Mouse (Mus musculus): ENCODE data around the gene Adipor1.
A peak's percentile ranks its signal among the peaks of the same experiment; 100 is the strongest.
"Not testable (repeated sequence)": the region's sequence is repeated elsewhere in the genome, so short reads cannot be mapped to it uniquely, and the experiment has no call there.

Gene Adipor1

DNA sequence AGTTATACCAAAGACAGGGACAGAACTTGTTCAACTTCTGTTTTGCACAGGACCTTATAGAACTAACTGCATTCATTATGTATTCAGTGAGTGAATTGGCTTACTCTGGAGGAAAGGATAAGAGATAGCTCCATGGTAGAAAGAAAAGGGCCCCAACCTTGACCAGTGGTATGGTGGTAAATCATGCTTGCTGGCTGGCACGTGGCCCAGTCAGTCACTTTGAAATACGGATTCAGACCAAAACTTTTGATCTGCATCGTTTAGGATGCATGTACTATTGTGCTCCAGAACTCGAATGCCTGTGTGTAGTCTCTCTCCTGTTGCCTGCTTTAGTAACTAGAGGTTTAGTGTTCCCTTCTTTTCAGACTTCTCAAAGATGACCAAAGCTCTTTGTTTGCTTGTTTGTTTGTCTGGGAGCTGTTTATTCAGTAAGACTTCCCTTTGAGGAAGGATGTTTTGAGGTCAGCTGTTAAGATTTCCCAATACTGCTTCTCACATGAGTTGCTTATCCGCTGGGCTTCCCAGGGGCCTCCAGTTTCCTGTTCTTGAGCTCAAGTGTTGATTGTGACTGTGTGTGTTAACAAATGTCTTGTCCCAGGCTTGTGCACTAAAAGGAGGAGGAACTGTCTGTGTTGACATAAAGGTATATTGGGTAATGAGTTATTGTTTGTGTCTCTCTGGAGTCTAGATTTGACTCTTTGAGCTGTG lies 4.7 kb downstream of the Adipor1 start:
- DNase-seq (ENCODE audit: low spot score in 2 of 2), result no peak

DNA sequence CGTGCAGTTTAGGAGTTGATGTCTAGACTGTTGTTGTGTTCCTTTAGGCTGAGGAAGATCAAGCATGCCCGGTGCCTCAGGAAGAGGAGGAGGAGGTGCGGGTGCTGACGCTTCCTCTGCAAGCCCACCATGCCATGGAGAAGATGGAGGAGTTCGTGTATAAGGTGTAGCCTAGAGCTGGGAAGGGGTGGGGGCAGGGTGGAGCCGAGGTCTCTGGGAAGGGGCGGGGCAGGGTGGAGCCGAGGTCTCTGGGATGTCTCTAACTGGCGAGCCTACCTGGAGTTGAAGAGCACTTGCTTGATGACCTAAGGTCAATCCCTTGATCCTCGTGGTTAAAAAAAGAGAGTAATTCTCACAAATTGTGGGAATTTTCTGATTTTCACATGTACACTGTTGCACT lies 8.7 kb downstream of the Adipor1 start:
- DNase-seq (ENCODE audit: low spot score in 2 of 2), result no peak

DNA sequence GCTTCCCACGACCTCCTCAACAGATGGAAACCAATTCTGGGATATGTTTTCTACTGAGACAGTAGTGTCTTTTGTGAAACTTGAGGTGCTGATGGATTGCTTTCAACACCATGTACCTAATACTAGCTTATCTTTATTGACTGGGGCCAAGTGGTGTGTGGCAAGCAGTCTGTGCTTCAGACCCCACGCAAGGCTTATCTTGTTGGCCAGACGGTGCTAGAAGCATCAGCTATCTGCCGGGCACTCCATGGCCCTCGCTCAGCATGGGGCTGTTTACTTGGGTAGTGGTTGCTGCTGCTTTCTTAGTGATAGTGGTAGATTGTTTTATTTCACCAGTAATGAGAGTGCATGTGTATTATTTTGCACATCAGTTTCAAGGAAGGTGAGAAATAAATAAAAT lies 11.1 kb downstream of the Adipor1 start:
- DNase-seq (ENCODE audit: low spot score in 2 of 2), result no peak

DNA sequence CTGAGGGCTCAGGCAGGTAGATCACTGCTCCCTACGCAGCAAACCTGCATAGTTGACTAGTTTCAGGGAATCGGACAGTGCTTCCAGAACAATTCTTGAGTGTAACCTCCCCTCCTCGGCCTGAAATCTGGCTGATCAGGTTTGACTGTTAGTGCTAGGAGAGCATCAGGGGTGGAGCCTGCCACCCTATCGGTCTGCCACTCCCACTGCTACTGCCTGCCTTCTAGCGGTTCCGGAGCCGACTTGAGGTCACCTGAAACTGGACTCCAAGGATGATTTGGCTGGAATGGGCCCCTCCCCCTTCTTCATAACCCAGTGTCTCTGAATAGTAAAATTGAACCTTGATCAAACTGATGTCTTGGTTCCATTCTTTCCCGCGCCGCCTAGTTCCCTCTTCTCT lies 17.8 kb downstream of the Adipor1 start:
- no peak for DNase-seq (ENCODE audit: low spot score in 2 of 2)

DNA sequence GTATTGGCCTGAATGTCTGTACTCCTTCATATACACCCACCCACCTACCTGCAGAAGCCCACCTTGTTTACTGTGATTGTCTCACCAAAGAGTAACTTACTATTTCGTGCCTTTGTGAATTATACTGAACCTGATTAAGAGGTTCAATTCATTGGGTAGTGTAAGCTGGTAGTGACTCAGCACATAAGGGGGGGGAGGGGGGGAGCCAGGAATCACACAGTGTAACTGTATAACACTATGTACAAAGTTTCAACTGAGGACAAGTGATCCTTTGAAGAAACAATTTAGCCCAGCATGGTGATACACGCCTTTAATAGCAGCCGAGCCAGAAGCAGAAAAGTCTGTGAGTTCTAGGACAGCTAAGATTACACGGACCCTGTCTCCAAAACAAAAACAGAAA lies 18.3 kb downstream of the Adipor1 start:
- DNase-seq (ENCODE audit: low spot score in 2 of 2), result no peak

DNA sequence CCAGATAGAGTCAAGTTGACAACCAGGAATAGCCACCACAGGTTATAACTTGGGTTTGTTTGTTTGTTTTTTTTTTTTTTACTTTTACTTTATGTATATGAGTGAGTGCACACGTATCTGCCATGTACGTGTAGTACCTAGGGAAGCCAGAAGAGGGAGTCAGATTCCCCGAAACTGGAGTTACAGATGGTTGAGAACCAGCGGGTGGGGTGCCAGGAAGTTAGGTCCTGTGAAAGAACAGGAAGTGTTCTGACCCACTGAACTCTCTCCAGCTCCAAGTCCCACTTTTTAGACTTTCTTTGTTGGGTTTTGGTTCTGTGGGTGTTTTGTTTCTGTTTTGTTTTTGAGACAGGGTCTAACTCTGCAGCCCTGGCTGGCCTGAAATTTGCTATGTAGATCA lies 20.2 kb downstream of the Adipor1 start:
- no peak for DNase-seq (ENCODE audit: low spot score in 2 of 2)

DNA sequence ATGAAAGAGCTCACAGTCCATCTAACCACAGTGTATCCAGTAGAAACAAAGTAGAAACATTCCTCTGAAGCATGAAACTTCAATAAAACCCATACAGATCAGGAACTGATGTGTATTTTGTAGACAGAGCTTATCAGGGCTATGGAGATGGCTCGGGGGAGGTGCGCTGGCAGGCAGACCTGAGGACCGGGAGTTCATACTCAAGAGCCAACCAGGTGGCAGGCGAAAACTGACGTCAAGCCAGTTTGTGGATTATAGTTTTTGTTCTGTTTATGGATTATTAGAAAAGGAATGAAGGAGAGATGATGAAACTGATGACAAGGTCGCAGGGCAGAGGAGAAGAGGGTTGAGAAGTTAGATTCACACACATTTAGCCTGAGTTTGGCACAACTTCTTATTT lies 25.3 kb downstream of the Adipor1 start:
- no peak for DNase-seq (ENCODE audit: low spot score in 2 of 2)

DNA sequence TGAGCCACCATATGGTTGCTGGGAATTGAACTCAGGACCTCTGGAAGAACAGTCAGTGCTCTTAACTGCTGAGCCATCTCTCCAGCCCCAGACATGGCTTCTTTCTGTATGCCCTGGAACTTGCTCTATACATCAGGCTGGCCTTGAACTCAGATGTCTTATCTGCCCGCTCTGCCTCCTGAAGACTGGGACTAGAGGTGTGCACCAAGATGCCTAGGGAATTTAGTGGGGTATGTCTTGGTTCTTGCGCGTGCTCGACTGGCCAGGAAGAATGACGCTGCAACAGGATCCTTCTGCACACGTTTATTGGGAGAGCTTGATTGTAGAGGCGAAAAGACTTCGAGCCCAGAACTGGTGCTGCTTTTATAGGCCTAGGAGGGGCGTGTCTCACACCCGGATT lies 26.6 kb downstream of the Adipor1 start:
- not testable (repeated sequence) for DNase-seq (ENCODE audit: low spot score in 2 of 2)

DNA sequence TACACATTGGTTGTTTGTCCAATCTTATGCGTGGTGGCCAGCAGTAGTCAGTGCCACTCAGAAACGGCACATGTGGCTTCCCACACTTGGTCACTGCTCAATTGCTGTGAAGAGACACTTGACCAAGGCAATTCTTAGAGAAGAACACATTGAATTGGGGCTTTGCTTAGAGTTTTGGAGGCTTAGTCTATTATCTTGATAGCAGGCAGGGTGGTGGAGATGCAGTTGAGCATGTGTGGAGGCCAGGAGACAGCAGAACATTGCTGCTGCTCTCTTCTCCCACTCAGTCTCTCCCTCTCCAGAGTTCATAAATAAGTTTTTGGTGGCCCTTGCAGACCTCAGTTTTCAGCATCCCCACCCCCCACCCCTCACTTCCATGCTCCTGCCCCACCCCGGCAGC lies 27.2 kb downstream of the Adipor1 start:
- DNase-seq (ENCODE audit: low spot score in 2 of 2), result no peak

DNA sequence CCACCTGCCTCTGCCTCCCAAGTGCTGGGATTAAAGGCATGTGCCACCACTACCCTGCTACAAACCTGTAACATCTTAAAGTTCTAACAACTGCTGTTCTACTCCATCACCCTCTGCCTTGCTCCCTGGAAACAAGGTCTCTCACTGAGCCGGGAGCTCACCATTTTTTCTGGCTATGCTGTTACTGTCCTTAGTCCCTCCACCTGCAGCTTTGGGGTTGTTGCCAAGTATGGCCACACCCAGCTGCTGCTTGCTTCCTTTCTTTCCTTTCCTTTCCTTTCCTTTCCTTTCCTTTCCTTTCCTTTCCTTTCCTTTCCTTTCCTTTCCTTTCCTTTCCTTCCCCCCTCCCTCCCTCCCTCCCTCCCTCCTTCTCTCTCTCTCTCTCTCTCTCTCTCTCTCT lies 28.1 kb downstream of the Adipor1 start:
- DNase-seq (ENCODE audit: low spot score in 2 of 2), result not testable (repeated sequence)

DNA sequence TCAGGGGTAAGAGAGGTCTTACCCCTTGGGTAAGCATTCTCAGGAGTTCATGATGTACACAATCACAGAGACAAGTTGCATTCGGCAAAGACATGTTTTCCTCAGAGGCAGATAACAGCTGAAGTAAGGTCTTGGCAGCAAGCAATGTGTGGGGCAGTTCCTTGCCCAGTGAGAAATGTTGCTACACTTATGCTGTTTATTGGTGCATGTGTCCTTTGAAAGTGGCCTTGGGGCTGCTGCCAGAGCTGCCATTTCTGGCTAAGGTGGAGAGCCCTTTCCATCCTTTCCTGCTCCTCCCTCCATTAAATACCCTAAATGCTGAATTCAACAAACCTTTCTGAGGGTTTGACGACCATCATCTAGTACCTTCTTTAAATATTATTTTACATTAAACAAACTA lies 30.2 kb downstream of the Adipor1 start:
- no peak for DNase-seq (ENCODE audit: low spot score in 2 of 2)

DNA sequence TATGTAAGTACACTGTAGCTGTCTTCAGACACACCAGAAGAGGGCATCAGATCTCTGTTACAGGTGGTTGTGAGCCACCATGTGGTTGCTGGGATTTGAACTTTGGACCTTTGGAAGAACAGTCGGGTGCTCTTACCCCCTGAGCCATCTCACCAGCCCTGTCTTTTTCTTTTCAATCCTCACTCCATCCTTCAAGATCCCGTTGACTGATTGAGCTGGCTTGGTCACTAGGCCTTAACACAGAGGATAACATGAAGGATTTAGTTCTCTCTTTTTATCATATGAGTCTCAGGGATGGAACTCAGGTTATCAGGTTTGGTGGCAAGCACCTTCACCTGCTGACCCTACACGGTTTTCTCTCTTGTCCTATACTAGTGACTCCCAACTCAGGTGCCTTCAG lies 33.4 kb downstream of the Adipor1 start:
- not testable (repeated sequence) for DNase-seq (ENCODE audit: low spot score in 2 of 2)

DNA sequence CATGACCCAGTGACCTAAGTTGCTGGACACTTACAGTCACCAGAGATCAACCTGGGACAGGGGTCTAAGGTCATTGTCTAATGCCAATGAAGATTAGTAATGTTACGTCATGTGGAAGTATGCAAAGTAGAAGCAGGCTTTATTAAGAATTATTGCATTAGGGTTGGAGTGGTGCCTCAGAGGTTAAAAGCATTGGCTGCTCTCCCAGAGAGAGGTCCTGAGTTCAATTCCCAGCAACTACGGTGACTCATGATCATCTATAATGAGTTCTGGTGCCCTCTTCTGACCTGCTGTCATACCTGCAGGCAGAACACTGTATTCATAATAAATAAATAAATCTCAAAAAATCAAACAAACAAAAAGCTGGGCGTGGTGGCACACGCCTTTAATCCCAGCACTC lies 35.0 kb downstream of the Adipor1 start:
- DNase-seq (ENCODE audit: low spot score in 2 of 2), result no peak

DNA sequence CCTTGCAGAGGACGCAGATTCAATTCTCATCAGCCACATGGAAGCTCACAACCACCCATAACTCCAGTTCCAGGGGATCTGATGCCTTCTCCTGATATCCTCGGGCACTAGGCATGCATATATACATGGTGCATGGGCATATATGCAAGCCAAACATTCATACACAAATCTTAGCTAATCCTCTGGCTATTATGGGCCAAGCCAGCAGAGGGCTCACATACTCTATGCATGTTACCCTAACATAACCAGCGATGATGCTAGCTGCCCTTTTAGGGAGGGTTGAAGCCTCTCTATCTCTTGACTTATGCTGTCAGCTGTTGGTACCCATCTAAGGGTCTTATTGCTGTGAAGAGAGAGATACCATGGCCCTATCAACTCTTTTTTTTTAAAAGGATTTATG lies 35.8 kb downstream of the Adipor1 start:
- no peak for DNase-seq (ENCODE audit: low spot score in 2 of 2)

DNA sequence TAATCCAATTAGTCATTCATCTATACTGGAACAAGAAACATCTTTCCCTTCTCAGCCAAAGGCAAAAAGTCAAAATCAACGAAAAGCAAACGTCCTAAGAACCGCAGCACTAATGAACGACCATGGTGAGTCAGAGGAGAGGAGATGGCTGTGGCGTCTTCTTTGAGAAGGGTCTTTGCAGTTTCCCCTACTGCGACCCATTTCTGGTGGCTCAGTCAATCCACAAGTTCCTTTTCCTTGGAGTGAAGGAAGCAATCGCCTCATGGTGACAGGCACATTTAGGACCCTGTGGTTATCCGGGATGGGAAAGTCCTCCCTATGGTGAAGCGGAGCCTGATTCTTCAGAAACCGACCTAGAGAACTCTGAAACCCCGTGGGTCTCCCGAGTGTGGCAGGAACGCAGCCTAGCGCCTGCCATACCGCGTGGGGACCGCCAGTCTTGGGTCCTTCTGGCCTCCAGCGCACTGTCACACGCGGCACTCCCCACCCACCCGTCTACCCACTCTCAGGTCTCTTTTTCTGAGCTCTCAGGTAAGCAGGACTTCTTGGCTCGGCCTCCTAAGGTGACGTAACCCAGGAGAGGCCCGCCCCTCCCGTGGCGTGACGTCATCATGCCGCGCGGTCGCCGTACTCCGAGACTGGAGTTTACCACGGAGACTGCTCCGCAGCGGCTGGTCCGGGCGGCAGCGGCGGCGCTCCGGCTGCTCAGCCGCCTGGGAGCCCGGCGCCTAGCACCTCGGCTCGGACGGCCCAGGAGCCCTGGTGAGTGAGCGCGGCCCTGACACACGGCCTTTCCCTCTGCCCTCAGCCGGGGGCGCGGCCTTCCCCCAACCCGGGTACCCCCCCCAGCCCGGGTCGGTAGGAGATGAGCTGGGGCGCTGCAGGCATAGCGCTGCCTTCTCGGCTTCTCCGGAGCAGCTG lies 40.0 kb downstream of the Adipor1 start, which contains the start of gene Klhl12:
Gene Klhl12, plus strand, starts transcription at position 628 of the 921 bp plus-strand sequence.
- DNase-seq (ENCODE audit: low spot score in 2 of 2), result peak; percentile 93

DNA sequence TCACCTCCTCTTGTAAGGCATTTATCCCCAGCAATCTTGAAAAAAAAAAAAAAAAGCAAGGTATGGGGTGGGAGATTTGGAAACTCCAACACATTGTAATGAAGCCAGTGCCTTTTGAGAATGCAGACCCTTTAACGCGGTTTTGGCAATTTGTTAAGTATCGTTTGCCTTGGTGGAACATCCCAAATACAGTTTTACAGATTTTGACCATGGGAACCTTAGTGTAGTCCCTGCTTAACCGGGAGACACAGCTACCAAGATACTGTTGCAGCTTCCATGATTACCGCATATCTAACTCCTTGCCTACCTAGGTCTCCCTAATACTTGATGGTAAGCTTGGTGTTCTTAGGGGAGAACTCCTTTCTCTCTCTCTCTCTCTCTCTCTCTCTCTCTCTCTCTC lies 40.9 kb downstream of the Adipor1 start:
- DNase-seq (ENCODE audit: low spot score in 2 of 2), result no peak

DNA sequence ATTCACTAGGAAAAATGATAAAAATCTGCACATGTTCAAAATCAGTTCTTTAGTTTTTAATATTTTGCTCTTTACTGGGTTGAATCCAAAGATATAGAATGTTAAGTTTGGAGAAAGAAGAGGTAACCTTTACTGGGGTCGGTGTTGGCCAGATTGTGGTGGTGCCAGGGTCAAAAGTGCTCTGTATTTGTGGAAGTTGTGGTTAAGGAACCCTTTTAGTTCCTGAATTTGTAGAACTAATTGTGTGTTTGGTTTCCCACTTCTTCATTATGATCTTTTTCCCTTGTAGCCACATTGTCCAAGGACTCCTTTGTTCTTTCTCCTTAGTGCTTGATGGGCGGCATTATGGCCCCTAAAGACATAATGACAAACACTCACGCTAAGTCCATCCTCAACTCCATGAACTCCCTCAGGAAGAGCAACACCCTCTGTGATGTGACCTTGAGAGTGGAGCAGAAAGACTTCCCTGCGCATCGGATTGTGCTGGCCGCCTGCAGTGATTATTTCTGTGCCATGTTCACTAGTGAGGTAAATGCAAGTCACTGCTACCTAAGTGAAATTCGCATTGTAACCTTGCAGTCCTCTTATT lies 43.1 kb downstream of the Adipor1 start:
- no peak for DNase-seq (ENCODE audit: low spot score in 2 of 2)

DNA sequence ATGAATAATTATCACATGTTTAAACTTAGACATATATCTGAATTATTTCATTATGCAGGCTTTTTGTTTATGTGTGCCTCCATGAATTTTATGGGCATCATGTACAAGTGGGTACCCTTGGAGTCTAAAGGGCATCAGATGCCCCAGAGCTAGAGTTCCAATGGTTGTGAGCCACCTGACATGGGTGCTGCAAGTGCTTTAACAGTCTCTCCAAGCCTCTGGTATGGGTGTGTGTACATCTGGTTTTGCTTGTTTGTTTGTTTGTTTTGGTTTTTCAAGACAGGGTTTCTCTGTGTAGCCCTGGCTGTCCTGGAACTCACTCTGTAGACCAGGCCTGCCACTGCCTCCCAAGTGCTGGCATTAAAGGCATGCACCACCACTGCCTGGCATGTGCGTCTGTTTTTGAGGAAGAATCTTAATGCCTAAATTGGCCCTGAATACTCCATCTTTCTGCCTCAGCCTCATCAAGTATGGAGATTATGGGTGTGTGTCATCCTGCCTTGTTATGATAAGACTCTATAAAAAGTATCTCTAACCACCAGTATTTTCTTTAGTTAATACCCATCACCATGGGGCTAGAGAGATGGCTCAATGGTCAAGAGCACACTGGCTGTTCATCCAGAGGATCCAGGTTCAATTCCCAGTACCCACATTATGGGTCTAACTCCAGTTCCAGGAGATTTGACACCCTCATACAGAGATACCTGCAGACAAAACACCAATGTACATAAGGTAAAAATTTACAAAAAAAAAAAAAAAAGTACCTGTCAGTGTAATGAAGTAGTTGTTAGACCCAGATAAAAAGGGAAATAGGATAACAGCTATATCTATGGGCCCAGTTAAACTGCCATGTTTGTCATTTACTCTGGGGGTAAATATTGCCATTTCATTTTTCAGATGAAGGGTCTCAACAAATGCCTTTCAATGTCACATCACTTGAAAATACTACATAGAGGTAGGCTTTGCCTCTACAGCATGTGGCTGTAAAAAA lies 45.4 kb downstream of the Adipor1 start:
- no peak for DNase-seq (ENCODE audit: low spot score in 2 of 2)

Measured in right cerebral cortex, postnatal 36 days (tissue).